Mouse (Mus musculus) MEL (cell line): ENCODE data around the gene Sh3gl2.

Experiments
- BHLHE40 ChIP-seq: IDR thresholded peaks from 2 replicates; pipeline ENCODE4 v1.6.1; 2012; ENCODE audit warnings: low read depth, mild to moderate bottlenecking, inconsistent platforms, low read length, improper control_type of control experiment, borderline replicate concordance
- CTCF ChIP-seq, 3 experiments: IDR thresholded peaks in 2 of 3; conservative IDR thresholded peaks in 1 of 3; 2 replicates each; pipeline ENCODE4 v1.5.1; 2011 to 2012; ENCODE audit warnings: low read length in 3 of 3, low read depth in 2 of 3, mild to moderate bottlenecking in 2 of 3, improper control_type of control experiment in 1 of 3, inconsistent platforms in 1 of 3, mixed read lengths in 1 of 3, moderate library complexity in 1 of 3; ENCODE audit not compliant: control insufficient read depth in 1 of 3, insufficient read depth in 1 of 3, poor library complexity in 1 of 3, severe bottlenecking in 1 of 3
- POLR2A ChIP-seq, 2 experiments: IDR thresholded peaks; 2 replicates each; pipeline ENCODE4 v1.6.1; 2011 to 2012; ENCODE audit warnings: low read length in 2 of 2, mild to moderate bottlenecking in 2 of 2, control low read depth in 1 of 2, improper control_type of control experiment in 1 of 2, low read depth in 1 of 2, moderate library complexity in 1 of 2; ENCODE audit not compliant: control insufficient read depth in 1 of 2, insufficient read depth in 1 of 2, poor library complexity in 1 of 2
- SMC3 ChIP-seq: IDR thresholded peaks from 2 replicates; pipeline ENCODE4 v1.6.1; 2011; ENCODE audit warnings: low read depth, low read length, improper control_type of control experiment
- TAL1 ChIP-seq: IDR thresholded peaks from 2 replicates; pipeline ENCODE4 v1.6.1; 2012; ENCODE audit warnings: mild to moderate bottlenecking, inconsistent platforms, low read length, moderate library complexity, mixed read lengths

- TF ChIP-seq SMC3 (no peak), POLR2A (IDR thresholded peaks at IDR 0.05; ENCODE audit: control insufficient read depth in 1 of 2, insufficient read depth in 1 of 2, low read depth in 1 of 2, low read length in 2 of 2, poor library complexity in 1 of 2) (no peak), CTCF (IDR thresholded peaks at IDR 0.05 in 2 of 3, conservative IDR thresholded peaks at IDR 0.05 in 1 of 3; ENCODE audit: control insufficient read depth in 1 of 3, insufficient read depth in 1 of 3, low read depth in 2 of 3, low read length in 3 of 3, poor library complexity in 1 of 3, severe bottlenecking in 1 of 3) (no peak), BHLHE40 (no peak), TAL1 (no peak)
Observed at GRCm38 (mm10) chr4:85210953-85211352, 6.0 kb downstream of the Sh3gl2 start.
